Mouse (Mus musculus): ENCODE data around the gene Stub1.
"Not testable (repeated sequence)": the region's sequence is repeated elsewhere in the genome, so short reads cannot be mapped to it uniquely, and the experiment has no call there.

Stub1 gene

GRCm38 (mm10) chr17:25833291-25833663 is at the start of gene Stub1:
Gene Stub1, minus strand, starts transcription at chr17:25833404.
- peak; percentile 91 for DNase-seq (ENCODE audit: low read depth, low spot score)

- no peak for DNase-seq (ENCODE audit: low read depth, low spot score)
Measured at GRCm38 (mm10) chr17:25882306-25882705, 49.1 kb upstream of the Stub1 start.

- DNase-seq (ENCODE audit: low read depth, low spot score) = no peak
Measured at GRCm38 (mm10) chr17:25881691-25882090, 48.5 kb upstream of the Stub1 start.

- DNase-seq (ENCODE audit: low read depth, low spot score) = peak; percentile 89
Measured at GRCm38 (mm10) chr17:25880913-25881641, 47.9 kb upstream of the Stub1 start.

GRCm38 (mm10) chr17:25880196-25880910 is 47.1 kb upstream of the Stub1 start, which contains the start of gene Wfikkn1:
Gene Wfikkn1, minus strand, starts transcription at chr17:25880858.
- no peak for DNase-seq (ENCODE audit: low read depth, low spot score)

GRCm38 (mm10) chr17:25879750-25880149 is 46.5 kb upstream of the Stub1 start:
- DNase-seq (ENCODE audit: low read depth, low spot score) = no peak

- DNase-seq (ENCODE audit: low read depth, low spot score) = peak; percentile 93
Measured at GRCm38 (mm10) chr17:25879261-25879660, 46.1 kb upstream of the Stub1 start.

GRCm38 (mm10) chr17:25878611-25879180 is 45.5 kb upstream of the Stub1 start:
- no peak for DNase-seq (ENCODE audit: low read depth, low spot score)

- no peak for DNase-seq (ENCODE audit: low read depth, low spot score)
Measured at GRCm38 (mm10) chr17:25877741-25878610, 44.8 kb upstream of the Stub1 start.

GRCm38 (mm10) chr17:25877025-25877424 is 43.8 kb upstream of the Stub1 start:
- DNase-seq (ENCODE audit: low read depth, low spot score) = no peak

- DNase-seq (ENCODE audit: low read depth, low spot score) = no peak
Measured at GRCm38 (mm10) chr17:25876347-25876915, 43.2 kb upstream of the Stub1 start.

- peak; percentile 81 for DNase-seq (ENCODE audit: low read depth, low spot score)
Measured at GRCm38 (mm10) chr17:25875171-25876136, 42.2 kb upstream of the Stub1 start.

- peak; percentile 90 for DNase-seq (ENCODE audit: low read depth, low spot score)
Measured at GRCm38 (mm10) chr17:25874721-25875170, 41.5 kb upstream of the Stub1 start, which contains the start of gene Mettl26. Gene Mettl26, plus strand, starts transcription at chr17:25875074.

GRCm38 (mm10) chr17:25874148-25874720 is 41.0 kb upstream of the Stub1 start:
- DNase-seq (ENCODE audit: low read depth, low spot score) = no peak

- no peak for DNase-seq (ENCODE audit: low read depth, low spot score)
Measured at GRCm38 (mm10) chr17:25873405-25874147, 40.4 kb upstream of the Stub1 start.

- no peak for DNase-seq (ENCODE audit: low read depth, low spot score)
Measured at GRCm38 (mm10) chr17:25872676-25873075, 39.5 kb upstream of the Stub1 start.

- DNase-seq (ENCODE audit: low read depth, low spot score) = not testable (repeated sequence)
Measured at GRCm38 (mm10) chr17:25871566-25871965, 38.4 kb upstream of the Stub1 start.

GRCm38 (mm10) chr17:25869954-25870353 is 36.8 kb upstream of the Stub1 start:
- DNase-seq (ENCODE audit: low read depth, low spot score) = no peak

- no peak for DNase-seq (ENCODE audit: low read depth, low spot score)
Measured at GRCm38 (mm10) chr17:25869498-25869897, 36.3 kb upstream of the Stub1 start.
